Mouse (Mus musculus) kidney, adult 18-20 months (tissue): ENCODE measurements around the gene Rab31.

Experiments
- DNase-seq: peaks from one replicate; pipeline ENCODE4 v3.0.0; 2021

The Rab31 gene

GRCm38 (mm10) chr17:65613463-65614412 lies 158.8 kb downstream of the Rab31 start, which contains the start of gene Vapa:
Vapa (minus strand) TSS chr17:65613555.
- peak; percentile 98 for DNase-seq

GRCm38 (mm10) chr17:65613142-65613462 lies 159.4 kb downstream of the Rab31 start:
- DNase-seq: no peak

- DNase-seq: peak; percentile 55
Observed at GRCm38 (mm10) chr17:65612391-65613141, 160.0 kb downstream of the Rab31 start.

GRCm38 (mm10) chr17:65611721-65612120 lies 160.8 kb downstream of the Rab31 start:
- no peak for DNase-seq

- no peak for DNase-seq
Observed at GRCm38 (mm10) chr17:65608743-65609142, 163.8 kb downstream of the Rab31 start.

GRCm38 (mm10) chr17:65608312-65608687 lies 164.3 kb downstream of the Rab31 start:
- DNase-seq: no peak

- DNase-seq: no peak
Observed at GRCm38 (mm10) chr17:65607574-65608311, 164.8 kb downstream of the Rab31 start.

GRCm38 (mm10) chr17:65606014-65606413 lies 166.5 kb downstream of the Rab31 start:
- DNase-seq: no peak

- DNase-seq: no peak
Observed at GRCm38 (mm10) chr17:65604892-65605291, 167.7 kb downstream of the Rab31 start.

- no peak for DNase-seq
Observed at GRCm38 (mm10) chr17:65604315-65604714, 168.2 kb downstream of the Rab31 start.
